Mouse (Mus musculus) erythroblast, adult 5-6 weeks (primary cell): Measurements from ENCODE around the gene Rnf144b. TPM values are rescaled to one million over a fixed set of nuclear protein-coding genes. Genes with fewer than 3 reads are reported as not detected.

Experiments
- ATAC-seq: replicated peaks from 2 replicates; pipeline ENCODE4 v1.8.0; 2016; ENCODE audit warnings: moderate number of reproducible peaks, mild to moderate bottlenecking, moderate TSS enrichment, inconsistent platforms; ENCODE audit not compliant: poor library complexity, low FRiP score, severe bottlenecking
- total RNA-seq, 2 experiments: library from RNA; stranded (forward) in 1 of 2; stranded (reverse) in 1 of 2; fragments of 150-400 nt in 1 of 2; fragments of 200-764, 138-1000 nt in 1 of 2; gene quantifications; 2 replicates each; pipeline versions ENCODE4 v1.2.3 to v1.2.4; 2015 to 2017; ENCODE audit warnings: low replicate concordance in 2 of 2

Gene Rnf144b
- total RNA-seq, 2 experiments from 2014 or later = 4.9 to 6.7 TPM

DNA sequence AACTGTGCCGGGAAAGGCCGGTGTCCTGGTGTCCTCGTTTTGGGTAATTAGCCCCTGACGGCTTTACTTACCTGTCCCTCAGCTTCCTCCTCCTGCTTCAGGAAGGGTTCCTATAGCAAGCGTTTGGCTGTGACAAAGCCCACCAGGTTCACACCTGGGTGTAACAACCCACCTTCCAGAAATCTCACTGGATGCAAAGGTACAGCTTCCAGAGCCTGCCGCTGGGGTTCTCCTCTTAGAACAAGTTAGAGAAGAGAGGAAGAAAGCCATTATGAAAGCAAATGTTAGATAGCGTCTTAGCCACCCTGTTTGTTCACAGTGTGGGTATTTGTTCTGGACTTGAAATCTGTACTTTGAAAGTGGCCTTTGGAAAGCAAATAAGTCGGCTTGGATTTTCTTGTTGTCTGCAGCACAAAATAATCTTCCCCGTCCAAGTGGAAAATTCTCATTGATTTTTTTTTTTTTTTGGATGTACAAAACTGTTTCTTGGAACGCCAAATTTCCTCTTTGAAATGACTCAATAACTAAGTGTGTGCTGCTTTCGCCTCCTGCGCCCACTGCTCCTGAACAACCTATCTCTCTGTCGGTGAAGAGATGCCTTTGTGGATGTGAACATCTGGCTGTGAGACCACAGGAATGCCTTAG is 124.8 kb downstream of the Rnf144b start:
- ATAC-seq = no peak

- no peak for ATAC-seq
Observed at GRCm38 (mm10) chr13:47248289-47249010, 126.0 kb downstream of the Rnf144b start.

- ATAC-seq = no peak
Observed at GRCm38 (mm10) chr13:47250615-47251014, 128.2 kb downstream of the Rnf144b start.

GRCm38 (mm10) chr13:47251114-47251764 is 128.8 kb downstream of the Rnf144b start:
- no peak for ATAC-seq

GRCm38 (mm10) chr13:47253711-47254110 is 131.3 kb downstream of the Rnf144b start:
- no peak for ATAC-seq

DNA sequence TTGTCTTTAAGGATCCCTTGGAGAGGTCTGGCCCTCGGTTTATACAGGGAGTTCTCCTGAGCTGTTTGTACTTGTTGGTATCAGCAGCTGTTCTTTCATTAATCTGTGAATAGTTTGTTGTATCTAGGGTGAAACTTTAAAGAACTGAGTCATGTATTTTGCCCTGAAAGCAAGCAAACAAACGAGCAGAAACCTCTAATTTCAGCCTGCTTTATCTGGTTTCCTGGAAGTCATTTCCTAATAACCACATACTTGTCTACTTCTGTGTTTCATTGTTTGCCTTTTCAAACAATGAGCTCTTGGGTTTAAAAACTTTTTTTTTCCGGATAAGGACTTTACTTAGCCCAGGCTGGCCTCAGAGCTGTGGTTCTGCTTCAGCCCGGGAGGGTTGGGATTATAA is 136.8 kb downstream of the Rnf144b start:
- ATAC-seq = no peak

- no peak for ATAC-seq
Observed at GRCm38 (mm10) chr13:47261961-47262360, 139.5 kb downstream of the Rnf144b start.

DNA sequence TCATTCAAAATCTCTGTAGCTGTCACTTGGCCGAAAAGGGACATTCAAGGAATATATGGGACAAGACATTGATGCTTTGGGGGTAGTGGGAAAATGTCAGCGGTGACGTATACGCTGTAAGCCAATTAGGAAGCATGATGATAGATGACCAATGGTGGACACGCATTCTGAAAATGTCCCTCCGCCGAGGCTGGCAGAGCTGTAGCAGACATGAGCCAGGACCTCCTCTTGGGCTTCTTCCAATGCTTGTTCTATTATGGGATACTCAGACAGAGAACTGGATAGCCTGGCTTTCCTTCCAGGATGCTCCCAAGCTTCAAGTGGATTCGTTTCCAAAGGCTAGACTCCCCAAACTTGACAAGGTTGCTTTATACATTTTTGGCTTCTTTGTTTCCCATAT is 141.9 kb downstream of the Rnf144b start:
- no peak for ATAC-seq

GRCm38 (mm10) chr13:47266411-47266810 is 144.0 kb downstream of the Rnf144b start:
- no peak for ATAC-seq

GRCm38 (mm10) chr13:47268227-47268626 is 145.8 kb downstream of the Rnf144b start:
- no peak for ATAC-seq

DNA sequence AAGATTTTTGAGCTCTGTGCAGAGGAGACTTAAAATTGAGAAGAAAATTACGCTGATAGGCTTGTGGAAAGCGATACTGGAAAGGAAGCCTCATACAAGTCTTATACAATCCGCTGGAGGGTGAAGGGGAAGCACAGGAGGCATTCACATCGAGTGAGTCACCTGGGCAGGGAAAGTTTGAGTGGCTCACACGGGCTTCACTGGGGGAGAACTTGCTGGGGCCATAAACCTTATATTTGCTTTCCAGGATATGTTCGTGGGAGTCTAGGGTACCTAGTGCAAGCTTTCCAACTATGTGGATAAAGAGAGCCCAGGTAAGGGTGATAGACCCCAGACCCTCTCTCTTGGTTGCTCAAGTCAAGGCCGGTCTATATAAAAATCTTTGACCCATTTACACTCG is 150.5 kb downstream of the Rnf144b start:
- no peak for ATAC-seq

GRCm38 (mm10) chr13:47273487-47273886 is 151.0 kb downstream of the Rnf144b start:
- ATAC-seq = no peak

DNA sequence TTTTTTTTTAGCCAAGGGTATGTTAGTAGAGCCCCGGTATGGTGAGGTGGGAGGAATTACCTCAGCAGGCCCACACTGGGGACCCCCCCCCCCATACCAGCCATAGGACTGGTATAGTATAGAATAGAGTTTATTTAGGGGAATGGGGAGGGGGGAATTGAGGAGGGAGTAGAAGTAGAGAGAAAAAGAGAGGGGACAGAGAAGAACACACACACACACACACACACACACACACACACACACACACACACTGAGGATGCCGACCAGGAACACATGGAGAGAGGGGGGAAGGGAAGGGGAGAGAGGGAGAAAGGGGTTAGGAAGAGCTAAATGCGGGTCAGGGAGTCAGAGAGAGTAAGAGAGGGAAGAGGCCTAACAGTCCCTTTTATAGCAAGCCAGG is 151.7 kb downstream of the Rnf144b start:
- no peak for ATAC-seq

DNA sequence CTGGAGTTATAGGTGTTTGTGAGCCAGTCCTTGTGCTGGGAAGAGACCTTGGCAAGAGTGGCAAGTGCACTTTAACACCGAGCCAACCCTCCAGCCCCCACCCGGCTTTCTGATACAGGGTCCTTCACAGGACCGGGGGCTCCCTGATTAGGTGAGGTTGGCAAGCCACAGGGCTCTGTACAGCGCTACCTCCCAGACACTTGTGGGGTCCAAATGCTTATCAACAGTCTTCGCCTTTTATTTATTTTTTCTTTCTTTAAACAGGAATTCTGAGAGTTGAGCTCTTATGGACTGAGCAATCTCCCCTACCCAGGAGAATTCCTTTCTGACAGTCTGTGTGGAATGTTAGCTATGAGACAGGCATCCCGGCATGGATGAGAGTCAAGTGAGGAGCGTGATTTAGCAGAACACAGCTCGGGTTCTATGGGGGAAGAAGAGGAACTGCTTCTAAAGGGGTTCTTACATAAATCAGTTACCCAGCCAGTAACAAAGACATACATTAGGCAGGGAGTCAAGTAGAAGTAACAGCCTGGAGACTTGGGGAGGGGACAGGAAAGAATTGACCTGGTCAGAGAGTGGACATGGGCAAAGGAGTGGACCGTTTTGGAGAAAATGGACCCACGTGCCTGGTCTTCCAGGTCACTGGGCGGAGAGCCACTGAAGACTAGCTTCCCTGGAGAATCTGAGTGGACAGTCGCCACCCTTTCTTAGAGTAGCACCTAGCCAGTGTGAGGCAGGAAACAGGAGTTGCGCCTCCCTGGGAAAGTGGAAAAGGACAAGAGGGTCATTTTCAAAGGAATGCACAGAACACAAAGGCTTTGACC is 154.8 kb downstream of the Rnf144b start:
- no peak for ATAC-seq

- no peak for ATAC-seq
Observed at GRCm38 (mm10) chr13:47277824-47278290, 155.4 kb downstream of the Rnf144b start.

DNA sequence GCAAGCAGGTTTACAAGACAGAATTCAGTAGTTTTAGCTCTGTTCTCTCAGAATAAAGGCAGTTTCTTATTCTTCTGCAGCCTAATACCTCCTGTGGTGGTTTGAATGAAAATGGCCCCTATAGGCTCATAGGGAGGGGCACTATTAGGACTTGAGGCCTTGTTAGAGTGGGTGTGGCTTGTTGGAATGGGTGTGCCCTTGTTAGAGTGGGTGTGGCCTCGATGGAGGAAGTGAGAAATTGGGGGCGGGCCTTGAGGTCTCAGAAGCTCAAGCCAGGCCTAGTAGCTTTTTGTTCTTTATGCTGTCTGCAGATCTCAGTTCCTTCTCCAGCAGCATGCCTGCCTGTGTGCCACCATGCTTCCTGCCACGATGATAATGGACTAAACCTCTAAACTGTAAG is 159.8 kb downstream of the Rnf144b start:
- ATAC-seq = no peak

- no peak for ATAC-seq
Observed at GRCm38 (mm10) chr13:47288449-47288848, 166.0 kb downstream of the Rnf144b start.

DNA sequence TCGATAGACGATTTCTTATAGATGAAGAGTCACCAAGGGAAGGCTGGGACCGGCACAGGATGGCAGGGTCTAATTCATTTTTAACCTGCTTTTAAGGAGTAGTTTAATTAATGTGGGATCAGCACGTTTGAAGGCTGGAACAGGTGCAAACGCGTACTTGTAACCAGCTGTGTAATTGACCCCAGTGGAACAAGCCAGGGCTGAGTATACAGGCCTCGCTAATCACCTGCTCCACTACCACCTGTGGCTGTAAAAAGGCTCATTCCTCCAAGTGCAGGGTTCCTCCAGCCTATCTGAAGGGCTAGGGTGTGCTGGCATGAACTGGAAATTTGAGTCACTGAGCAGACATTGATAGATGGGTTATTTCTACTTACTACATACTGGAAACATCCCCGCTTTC is 174.0 kb downstream of the Rnf144b start:
- no peak for ATAC-seq
